Mouse (Mus musculus): ENCODE data around the gene Chst11.

DNA sequence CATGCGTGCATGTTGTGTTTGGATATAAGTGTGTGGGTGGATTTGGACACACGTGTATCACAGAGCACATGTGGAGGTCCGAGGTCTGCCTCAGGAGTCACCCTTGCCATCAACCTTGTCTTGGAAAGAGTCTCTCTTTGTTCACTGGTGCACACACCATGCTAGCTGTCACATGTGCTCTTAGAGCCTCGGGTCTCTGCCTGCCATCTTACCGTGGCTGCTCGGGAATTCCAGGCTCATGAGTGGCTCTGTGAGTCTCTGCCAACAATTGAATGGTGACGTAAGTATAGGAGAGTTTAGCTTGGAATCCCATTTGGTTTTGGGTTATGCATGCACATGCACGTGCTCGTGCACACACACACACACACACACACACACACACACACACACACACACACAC, 214.0 kb downstream of the Chst11 start:
- no peak for TF ChIP-seq EP300 (IDR thresholded peaks at IDR 0.05; ENCODE audit: low read depth)
- TF ChIP-seq CTCF (IDR thresholded peaks at IDR 0.05; ENCODE audit: low read depth) = no peak
